Mouse (Mus musculus): Measurements from ENCODE around the gene Kpna6.
A peak's percentile ranks its signal among the peaks of the same experiment; 100 is the strongest.

GRCm38 (mm10) chr4:129623681-129624091 is 48.9 kb downstream of the Kpna6 start, which contains the start of gene Ccdc28b:
- TF ChIP-seq POLR2A (IDR thresholded peaks at IDR 0.05; ENCODE audit: extremely low read depth, insufficient read depth, low read length) (peak; percentile 76), CTCF (IDR thresholded peaks at IDR 0.05; ENCODE audit: extremely low read depth, insufficient read depth, low read length) (no peak)

Data from cortical plate, adult 2 months (tissue).